Mouse (Mus musculus): Measurements from ENCODE around the gene Cryaa. TPM values are rescaled to one million over a fixed set of nuclear protein-coding genes. Genes with fewer than 3 reads are reported as not detected.
A peak's percentile ranks its signal among the peaks of the same experiment; 100 is the strongest.

The Cryaa gene
- total RNA-seq, 2 experiments from 2014 or later = not detected

GRCm38 (mm10) chr17:31705271-31706020 lies 27.8 kb downstream of the Cryaa start:
- peak; percentile 85 for DNase-seq (ENCODE audit: low spot score)

- no peak for DNase-seq (ENCODE audit: low spot score)
Measured at GRCm38 (mm10) chr17:31709121-31709741, 31.6 kb downstream of the Cryaa start.

- DNase-seq (ENCODE audit: low spot score) = peak; percentile 17
Measured at GRCm38 (mm10) chr17:31710455-31710854, 32.8 kb downstream of the Cryaa start.

- DNase-seq (ENCODE audit: low spot score) = no peak
Measured at GRCm38 (mm10) chr17:31713709-31714108, 36.1 kb downstream of the Cryaa start.

- DNase-seq (ENCODE audit: low spot score) = no peak
Measured at GRCm38 (mm10) chr17:31714125-31714524, 36.5 kb downstream of the Cryaa start.

GRCm38 (mm10) chr17:31715006-31715405 lies 37.4 kb downstream of the Cryaa start:
- DNase-seq (ENCODE audit: low spot score) = no peak

GRCm38 (mm10) chr17:31721637-31722036 lies 44.0 kb downstream of the Cryaa start:
- DNase-seq (ENCODE audit: low spot score) = no peak

- no peak for DNase-seq (ENCODE audit: low spot score)
Measured at GRCm38 (mm10) chr17:31725366-31725765, 47.8 kb downstream of the Cryaa start.

GRCm38 (mm10) chr17:31726216-31726615 lies 48.6 kb downstream of the Cryaa start:
- DNase-seq (ENCODE audit: low spot score) = no peak

GRCm38 (mm10) chr17:31727230-31727629 lies 49.6 kb downstream of the Cryaa start:
- peak; percentile 28 for DNase-seq (ENCODE audit: low spot score)

GRCm38 (mm10) chr17:31728043-31728442 lies 50.4 kb downstream of the Cryaa start:
- DNase-seq (ENCODE audit: low spot score) = no peak

GRCm38 (mm10) chr17:31728968-31729501 lies 51.4 kb downstream of the Cryaa start:
- peak; percentile 36 for DNase-seq (ENCODE audit: low spot score)

GRCm38 (mm10) chr17:31731038-31731437 lies 53.4 kb downstream of the Cryaa start:
- no peak for DNase-seq (ENCODE audit: low spot score)

Other genes starting within 250 kb of the Cryaa start
- gene Wdr4, start 157.8 kb upstream of the Cryaa start, total RNA-seq (2021) = 1 to 10 TPM; 4.6 to 7.5 TPM
- gene Ndufv3, start 157.7 kb upstream of the Cryaa start, total RNA-seq (2021) = 100 to 1,000 TPM; 469 to 480 TPM
- gene Pknox1, start 113.1 kb upstream of the Cryaa start, total RNA-seq (2021) = 10 to 100 TPM in 1 of 2 experiments, 1 to 10 TPM in 1; 5.8 to 11.4 TPM
- under 1 TPM; 0.66 to 0.69 TPM for gene Cbs, start 40.6 kb upstream of the Cryaa start, total RNA-seq (2021)
- 10 to 100 TPM; 62.1 to 62.7 TPM for gene U2af1, start 18.9 kb upstream of the Cryaa start, total RNA-seq (2021)
- 10 to 100 TPM; 23.5 to 27.8 TPM for gene Sik1, start 178.0 kb downstream of the Cryaa start, total RNA-seq (2021)

Measured in gastrocnemius, adult 18-20 months (tissue).